Mouse (Mus musculus) liver, postnatal 0 days (tissue): ENCODE results near the gene Wdr64. TPM values are rescaled to one million over a fixed set of nuclear protein-coding genes. Genes with fewer than 3 reads are reported as not detected.

Experiments used
- ATAC-seq: fragments of 200-750 bp; cut with Nextera tagmentation; 2 replicates; pipeline ENCODE4 v1.8.0; 2017; ENCODE audit warnings: mild to moderate bottlenecking, moderate library complexity
- DNase-seq: peaks from one replicate; pipeline ENCODE4 v3.0.0-alpha.2; 2016
- H3K27ac ChIP-seq: fragments of 300-500 bp; sonication (generic); 2 replicates; pipeline ENCODE4 v1.5.1; 2014; ENCODE audit warnings: antibody characterized with exemption, moderate library complexity, mild to moderate bottlenecking, low read depth
- H3K27me3 ChIP-seq: fragments of 300-500 bp; sonication (generic); 2 replicates; pipeline ENCODE4 v1.6.1; 2014; ENCODE audit warnings: low read length, control low read depth, mixed read lengths; ENCODE audit not compliant: insufficient read depth
- H3K36me3 ChIP-seq: fragments of 300-500 bp; sonication (generic); replicated peaks from 2 replicates; pipeline ENCODE4 v1.6.1; 2014; ENCODE audit warnings: mild to moderate bottlenecking, control low read depth, low read length, moderate library complexity, mixed read lengths; ENCODE audit not compliant: insufficient read depth
- H3K4me1 ChIP-seq: fragments of 300-500 bp; sonication (generic); 2 replicates; pipeline ENCODE4 v1.6.1; 2014; ENCODE audit warnings: antibody characterized with exemption, mild to moderate bottlenecking, control low read depth; ENCODE audit not compliant: insufficient read depth
- H3K4me2 ChIP-seq: fragments of 300-500 bp; sonication (generic); 2 replicates; pipeline ENCODE4 v1.6.1; 2014; ENCODE audit warnings: low read depth, mild to moderate bottlenecking, low read length, moderate library complexity, mixed read lengths
- H3K4me3 ChIP-seq: fragments of 300-500 bp; sonication (generic); 2 replicates; pipeline ENCODE4 v1.5.1; 2014; ENCODE audit warnings: low read depth, low read length
- H3K9ac ChIP-seq: fragments of 300-500 bp; sonication (generic); replicated peaks from 2 replicates; pipeline ENCODE4 v1.6.1; 2014; ENCODE audit warnings: mild to moderate bottlenecking, moderate library complexity
- H3K9me3 ChIP-seq: fragments of 300-500 bp; sonication (generic); 2 replicates; pipeline ENCODE4 v1.6.1; 2016; ENCODE audit warnings: mild to moderate bottlenecking, control low read depth, low read length, mixed read lengths
- CTCF ChIP-seq: sonication (generic); IDR thresholded peaks from 2 replicates; pipeline ENCODE4 v1.5.1; 2016; ENCODE audit warnings: antibody characterized with exemption, low read depth
- EP300 ChIP-seq: IDR thresholded peaks from 2 replicates; pipeline ENCODE4 v1.6.1; 2016; ENCODE audit warnings: antibody characterized with exemption, low read depth, mild to moderate bottlenecking
- WGBS: fragments of 180-500 bp; shearing (Covaris S2); extraction: QIAGEN DNeasy Blood & Tissue Kit; methylation state at CpG from one replicate; pipeline ENCODE4 v1.1.7; 2014; ENCODE audit not compliant: insufficient replicate concordance; 5-methylcytosine and 5-hydroxymethylcytosine counted together
- polyA plus RNA-seq: library from polyadenylated mRNA; unstranded; fragments of >200 nt; fragmentation: Nextera tagmentation; extraction: Ambion mirVana; gene quantifications from 2 replicates; pipeline ENCODE4 v1.2.1, GENCODE M21; 2015

Wdr64 gene
- polyA plus RNA-seq, 1 experiment from 2014 or later: not detected

DNA sequence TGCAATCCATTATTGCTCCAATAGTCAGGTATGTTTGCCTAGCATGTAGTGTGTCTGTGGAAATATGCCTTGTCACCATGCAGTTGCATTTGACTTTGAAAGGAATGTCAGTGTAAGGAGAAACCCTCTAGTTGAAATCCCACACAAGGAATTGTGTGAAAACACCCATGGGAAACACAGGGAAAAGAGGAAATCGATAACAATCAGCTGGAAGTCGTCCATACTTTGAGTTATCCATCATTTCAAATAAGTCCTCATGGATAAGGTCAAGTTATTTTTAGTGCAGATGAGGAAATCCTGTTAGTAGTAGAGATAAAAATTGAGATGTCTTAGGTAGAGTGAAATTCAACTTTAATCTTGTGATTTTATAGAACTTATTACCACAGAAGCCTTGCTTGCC lies 96.3 kb downstream of the Wdr64 start:
- 52% methylated on average over 2 of the region's 2 CpGs for WGBS

DNA sequence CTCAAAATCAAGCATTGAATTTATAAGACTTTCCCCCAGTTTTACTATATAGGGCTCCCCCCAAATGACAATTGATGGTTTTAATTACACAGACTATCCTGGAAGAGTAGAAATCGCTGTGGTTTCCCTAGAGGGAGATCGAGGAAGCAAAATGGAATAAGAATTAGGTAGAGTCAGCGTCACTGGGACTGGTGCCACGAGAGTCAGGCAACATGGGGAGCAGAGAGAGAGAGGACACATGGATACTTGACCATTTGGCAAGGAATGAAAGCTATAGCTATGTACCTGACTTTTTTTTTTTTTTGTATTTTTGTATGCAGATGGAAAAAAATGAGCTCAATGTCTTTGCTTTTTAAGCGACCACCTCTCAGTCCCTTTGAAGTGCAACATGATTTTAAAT lies 110.0 kb downstream of the Wdr64 start:
- H3K4me2 ChIP-seq: no peak overlapping the region
- DNase-seq (no peak), ATAC-seq (no peak)
- no peaks in the 10 kb centered on the region for H3K4me1 ChIP-seq
- no peaks in the 10 kb centered on the region for H3K27me3 ChIP-seq
- H3K9me3 ChIP-seq: no peaks in the 10 kb centered on the region
- no peak overlapping the region for H3K4me3 ChIP-seq
- H3K9ac ChIP-seq: no peak overlapping the region
- no peak overlapping the region for H3K27ac ChIP-seq
- TF ChIP-seq CTCF: no peak
- no peak for TF ChIP-seq EP300
- no peaks in the 10 kb centered on the region for H3K36me3 ChIP-seq
- WGBS: 63% methylated on average over 5 of the region's 5 CpGs

More for the DNA sequence above, 96.3 kb downstream of the Wdr64 start:
- no peaks in the 10 kb centered on the region for H3K4me1 ChIP-seq
- no peak for ATAC-seq
- no peaks in the 10 kb centered on the region for H3K36me3 ChIP-seq
- H3K27ac ChIP-seq: no peak overlapping the region
- no peak for DNase-seq
- H3K9ac ChIP-seq: no peak overlapping the region
- H3K27me3 ChIP-seq: no peaks in the 10 kb centered on the region
- H3K4me3 ChIP-seq: no peak overlapping the region
- TF ChIP-seq EP300: no peak
- H3K9me3 ChIP-seq: no peaks in the 10 kb centered on the region
- H3K4me2 ChIP-seq: no peak overlapping the region

DNA sequence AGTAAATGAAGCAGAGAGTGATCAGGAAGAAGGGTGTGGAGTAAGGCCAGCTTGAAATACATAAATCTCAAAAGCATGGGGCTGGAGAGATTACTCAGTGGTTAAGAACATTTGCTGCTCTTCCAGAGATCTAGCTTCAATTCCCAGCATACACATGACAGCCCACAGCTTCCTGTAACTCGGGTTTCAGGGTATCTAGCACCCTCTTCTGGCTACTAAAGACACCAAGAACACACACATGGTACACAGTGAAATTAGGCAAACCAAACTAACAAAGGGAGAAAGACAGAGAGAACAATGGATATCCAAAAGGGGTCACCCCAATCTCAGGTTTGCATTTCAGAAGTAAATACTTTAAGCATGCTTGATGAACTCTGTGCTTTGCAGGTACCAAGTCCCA lies 113.2 kb downstream of the Wdr64 start:
- no peak overlapping the region for H3K4me3 ChIP-seq
- no peak overlapping the region for H3K9ac ChIP-seq
- H3K36me3 ChIP-seq: no peaks in the 10 kb centered on the region
- no peak overlapping the region for H3K4me2 ChIP-seq
- 13% methylated on average over 1 of the region's 1 CpGs for WGBS
- H3K27me3 ChIP-seq: no peaks in the 10 kb centered on the region
- no peak overlapping the region for H3K27ac ChIP-seq
- no peaks in the 10 kb centered on the region for H3K4me1 ChIP-seq
- H3K9me3 ChIP-seq: no peaks in the 10 kb centered on the region
- ATAC-seq: no peak
- DNase-seq: no peak
- TF ChIP-seq CTCF (0 out of 2 replicates have a peak, but pooled peaks have one; percentile 4), EP300 (no peak)

DNA sequence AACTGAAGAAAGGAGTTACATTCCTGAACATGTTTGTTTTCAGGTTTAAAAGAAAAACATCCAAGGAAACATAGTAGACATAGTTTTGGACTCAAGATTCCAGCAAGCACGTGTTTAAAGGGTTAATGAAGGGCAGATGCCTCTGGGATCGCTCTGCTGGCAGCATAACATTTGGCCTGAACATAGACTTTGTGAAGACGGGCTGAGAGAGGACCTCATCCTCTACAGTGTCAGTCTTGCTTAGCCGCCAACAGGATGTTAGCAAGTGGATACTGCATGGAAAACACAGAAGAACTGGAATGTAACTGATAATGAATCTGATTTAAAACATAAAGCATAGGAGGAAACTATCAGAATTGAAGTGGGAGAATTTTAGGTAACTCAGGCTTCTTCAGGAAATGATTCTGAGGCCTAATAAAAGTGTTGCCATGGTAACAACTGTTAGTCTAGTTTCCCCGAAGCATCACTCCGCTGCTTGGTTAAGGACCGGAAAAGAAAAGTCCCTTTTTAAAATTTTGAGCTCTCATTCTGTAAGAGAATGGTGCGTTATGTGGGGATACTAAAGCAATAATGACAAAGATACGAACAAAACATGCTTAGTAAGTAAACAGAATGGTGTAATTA lies 125.5 kb downstream of the Wdr64 start:
- Histone ChIP-seq H3K27ac (no peak overlapping the region), H3K36me3 (no peaks in the 10 kb centered on the region), H3K4me1 (no peaks in the 10 kb centered on the region), H3K9me3 (no peaks in the 10 kb centered on the region), H3K4me2 (no peak overlapping the region), H3K9ac (no peak overlapping the region), H3K4me3 (no peak overlapping the region), H3K27me3 (no peaks in the 10 kb centered on the region)
- no peak for TF ChIP-seq CTCF
- TF ChIP-seq EP300: no peak
- 68% methylated on average over 9 of the region's 9 CpGs for WGBS
- ATAC-seq (no peak), DNase-seq (no peak)

DNA sequence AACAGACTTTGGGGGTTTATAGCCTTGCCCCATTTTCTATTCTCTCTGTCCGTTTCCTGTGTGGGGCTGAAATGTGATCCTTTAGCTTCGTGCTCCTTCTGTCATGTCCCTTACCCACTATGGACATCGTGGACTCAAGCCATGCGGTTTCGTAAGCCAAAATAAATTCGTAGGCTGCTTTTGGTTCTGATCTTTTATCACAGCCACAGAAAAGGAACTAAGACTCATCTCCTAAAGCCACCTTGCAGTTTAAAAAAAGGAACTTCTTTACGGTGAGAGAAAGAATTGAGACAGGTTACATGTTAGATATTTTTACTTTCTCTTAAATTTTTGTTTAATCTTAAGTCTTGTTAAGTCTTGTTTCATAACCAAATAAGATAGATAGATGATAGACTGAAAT lies 130.1 kb downstream of the Wdr64 start:
- 66% methylated on average over 7 of the region's 7 CpGs for WGBS
- TF ChIP-seq CTCF (no peak), EP300 (no peak)
- no peak overlapping the region for H3K9ac ChIP-seq

DNA sequence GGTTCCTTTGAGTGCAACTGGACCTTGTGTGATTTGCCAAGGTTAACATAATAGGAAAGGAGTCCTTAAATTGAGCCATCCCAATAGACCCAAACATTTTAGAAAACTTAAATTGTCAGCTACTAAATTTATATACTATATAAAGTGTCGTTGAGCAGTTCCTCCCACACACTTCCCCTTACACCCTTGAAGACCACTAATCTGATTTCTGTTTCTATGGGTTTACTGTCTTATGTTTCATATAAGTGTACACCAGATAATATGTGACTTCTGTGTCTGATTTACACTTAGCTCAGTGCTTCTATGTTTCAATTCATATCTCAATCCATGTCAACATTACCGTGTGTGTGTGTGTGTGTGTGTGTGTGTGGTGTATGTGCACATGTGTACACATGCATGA lies 130.8 kb downstream of the Wdr64 start:
- no peak for DNase-seq
- Histone ChIP-seq H3K9me3 (no peaks in the 10 kb centered on the region), H3K27ac (no peak overlapping the region), H3K36me3 (no peaks in the 10 kb centered on the region), H3K27me3 (no peaks in the 10 kb centered on the region), H3K4me1 (no peaks in the 10 kb centered on the region), H3K9ac (no peak overlapping the region), H3K4me2 (no peak overlapping the region), H3K4me3 (no peak overlapping the region)
- no peak for TF ChIP-seq CTCF
- TF ChIP-seq EP300: no peak
- no peak for ATAC-seq
- 65% methylated on average over 2 of the region's 2 CpGs for WGBS

More for the DNA sequence above, 130.1 kb downstream of the Wdr64 start:
- H3K27me3 ChIP-seq: no peaks in the 10 kb centered on the region
- H3K4me3 ChIP-seq: no peak overlapping the region
- no peaks in the 10 kb centered on the region for H3K36me3 ChIP-seq
- no peak for ATAC-seq
- no peak for DNase-seq
- H3K27ac ChIP-seq: no peak overlapping the region
- no peaks in the 10 kb centered on the region for H3K9me3 ChIP-seq
- no peaks in the 10 kb centered on the region for H3K4me1 ChIP-seq
- no peak overlapping the region for H3K4me2 ChIP-seq
